Mouse (Mus musculus) adrenal gland, adult 8-10 months (tissue): ENCODE measurements around the gene 4930455H04Rik. TPM values are rescaled to one million over a fixed set of nuclear protein-coding genes. Genes with fewer than 3 reads are reported as not detected.
A peak's percentile ranks its signal among the peaks of the same experiment; 100 is the strongest.

Experiments
- DNase-seq: peaks from one replicate; pipeline ENCODE4 v3.0.0; 2022
- total RNA-seq, 4 experiments: library from RNA; stranded (reverse); gene quantifications; 2 replicates each; pipeline ENCODE4 v1.2.4; 2022

The 4930455H04Rik gene
- total RNA-seq, result not detected

DNA sequence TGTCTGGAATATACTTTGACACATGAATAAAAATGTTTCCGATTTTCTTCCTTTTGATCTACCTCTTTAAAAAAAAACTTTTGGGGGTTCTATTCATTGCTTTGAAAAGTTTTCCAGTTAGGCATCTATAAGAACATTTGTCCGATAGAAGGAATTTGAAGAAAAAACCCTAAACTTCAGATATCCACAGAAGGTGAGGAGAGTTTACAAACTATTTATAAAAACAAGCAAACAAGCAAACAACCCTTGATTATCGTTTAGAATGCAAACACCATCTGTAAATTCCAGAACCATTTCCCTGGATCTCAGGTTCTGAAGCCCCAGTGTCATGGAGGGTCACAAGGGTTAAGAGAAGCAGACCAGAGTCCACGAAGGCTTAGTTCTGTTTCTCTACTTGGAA lies at the start of gene 4930455H04Rik:
4930455H04Rik (plus strand) TSS at position 301 of the 400 bp plus-strand sequence.
- no peak for DNase-seq

DNA sequence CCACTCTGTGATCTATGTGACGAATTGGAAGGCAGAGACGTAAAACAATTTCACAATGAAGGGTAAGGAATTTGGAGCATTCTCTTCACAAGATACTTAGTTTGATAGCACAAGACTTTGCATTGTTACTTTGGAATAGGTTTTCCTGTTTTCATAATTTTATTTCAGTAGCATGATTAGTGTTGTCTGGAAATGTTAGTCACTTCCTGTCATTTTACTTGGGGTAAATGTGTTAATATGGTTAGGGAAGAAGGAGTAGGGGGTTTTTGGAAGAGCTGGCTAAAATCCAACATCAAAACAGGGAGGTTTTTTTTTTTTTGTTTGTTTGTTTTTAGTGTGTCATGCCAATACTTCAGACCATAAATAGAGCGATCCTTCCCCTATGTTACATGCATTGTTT lies 46.5 kb upstream of the 4930455H04Rik start:
- DNase-seq, result no peak

DNA sequence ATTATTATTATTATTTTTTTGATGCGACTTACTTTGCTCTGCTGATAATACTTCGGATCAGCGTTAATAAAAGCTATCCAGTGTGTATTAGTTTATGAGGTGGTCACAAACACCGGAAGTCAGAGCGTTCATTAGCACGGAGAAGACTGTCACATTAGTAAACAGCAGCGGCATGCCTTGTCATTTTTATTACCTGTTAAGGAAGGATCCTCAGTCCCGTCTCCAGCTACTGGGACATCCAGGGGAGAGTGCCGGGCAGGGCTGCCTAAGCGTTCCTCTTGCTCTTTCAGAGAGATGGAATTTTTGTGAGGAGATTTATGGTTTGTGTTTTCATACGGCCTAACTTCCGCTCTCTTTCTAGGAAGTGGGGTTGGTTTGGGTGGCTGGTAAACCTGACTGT lies 45.0 kb upstream of the 4930455H04Rik start:
- no peak for DNase-seq

DNA sequence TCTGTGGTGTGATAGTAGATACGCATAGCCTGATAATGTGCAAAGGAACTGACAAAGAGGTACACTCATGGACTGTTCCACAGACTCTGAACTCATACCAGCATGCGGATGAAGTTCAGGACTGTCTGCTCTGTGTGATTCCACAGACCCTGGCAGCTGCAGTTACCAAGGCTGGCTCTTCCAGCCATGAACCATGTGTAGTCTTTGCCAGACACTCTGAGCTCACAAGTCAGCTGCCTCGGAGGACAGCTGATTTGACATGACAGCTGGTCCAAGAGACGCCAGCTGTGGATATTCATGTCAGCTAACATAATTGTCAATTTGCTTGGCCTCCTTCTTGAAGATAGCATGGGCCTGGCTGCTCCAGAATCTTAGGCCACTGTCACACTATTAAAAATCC lies 39.1 kb upstream of the 4930455H04Rik start:
- no peak for DNase-seq

DNA sequence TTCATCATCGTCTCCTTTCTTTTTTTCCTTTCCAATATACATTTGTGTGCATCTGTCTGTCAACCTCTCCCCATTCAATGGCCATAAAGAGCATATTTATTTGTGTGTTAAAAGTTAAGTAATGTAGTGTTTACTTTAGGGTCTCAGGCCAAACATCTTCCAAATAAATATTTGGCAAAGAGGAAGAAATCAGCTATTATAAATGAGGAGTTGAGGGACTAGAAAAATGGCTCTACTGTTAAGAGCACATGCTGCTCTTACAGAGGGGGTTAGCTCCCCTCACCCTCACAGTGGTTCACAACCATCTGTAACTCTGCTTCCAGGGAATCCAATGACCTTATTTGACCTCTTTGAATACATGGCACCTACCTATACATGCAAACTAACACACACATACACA lies 34.9 kb upstream of the 4930455H04Rik start:
- no peak for DNase-seq

DNA sequence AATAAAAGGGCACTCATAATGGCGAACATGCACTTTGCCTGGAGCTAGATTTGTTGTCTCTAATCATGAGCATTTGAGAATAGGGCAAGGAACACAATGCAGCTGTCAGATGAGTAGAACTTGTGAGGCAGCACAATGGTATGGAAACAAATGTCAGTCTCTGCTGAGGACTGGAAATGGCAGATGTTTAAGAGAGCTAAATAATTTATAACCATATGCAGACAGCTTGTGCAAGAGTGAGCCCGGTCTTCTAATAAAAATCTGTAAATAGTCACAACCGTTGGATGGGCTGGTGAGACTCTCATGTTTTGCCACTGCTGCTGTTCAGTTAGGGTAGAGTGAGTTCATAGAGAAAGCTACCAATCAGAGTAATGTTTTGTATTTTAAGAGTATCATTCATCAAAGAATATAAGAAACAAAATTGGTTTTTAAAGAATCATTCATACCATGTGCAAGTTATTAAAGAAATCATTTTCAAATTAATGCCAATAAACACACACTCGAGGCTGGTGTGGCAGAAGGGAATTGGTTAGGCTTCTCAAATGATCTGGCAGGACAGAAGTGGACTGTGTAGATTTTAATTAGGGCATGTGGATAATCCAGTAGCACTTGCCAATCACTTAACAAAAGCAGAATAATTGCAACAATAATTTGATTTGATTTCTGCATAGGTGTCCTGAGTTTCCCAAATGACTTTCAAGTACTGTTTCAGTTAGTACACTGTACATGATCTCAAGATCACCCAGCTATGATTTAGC lies 31.0 kb upstream of the 4930455H04Rik start:
- DNase-seq, result no peak

DNA sequence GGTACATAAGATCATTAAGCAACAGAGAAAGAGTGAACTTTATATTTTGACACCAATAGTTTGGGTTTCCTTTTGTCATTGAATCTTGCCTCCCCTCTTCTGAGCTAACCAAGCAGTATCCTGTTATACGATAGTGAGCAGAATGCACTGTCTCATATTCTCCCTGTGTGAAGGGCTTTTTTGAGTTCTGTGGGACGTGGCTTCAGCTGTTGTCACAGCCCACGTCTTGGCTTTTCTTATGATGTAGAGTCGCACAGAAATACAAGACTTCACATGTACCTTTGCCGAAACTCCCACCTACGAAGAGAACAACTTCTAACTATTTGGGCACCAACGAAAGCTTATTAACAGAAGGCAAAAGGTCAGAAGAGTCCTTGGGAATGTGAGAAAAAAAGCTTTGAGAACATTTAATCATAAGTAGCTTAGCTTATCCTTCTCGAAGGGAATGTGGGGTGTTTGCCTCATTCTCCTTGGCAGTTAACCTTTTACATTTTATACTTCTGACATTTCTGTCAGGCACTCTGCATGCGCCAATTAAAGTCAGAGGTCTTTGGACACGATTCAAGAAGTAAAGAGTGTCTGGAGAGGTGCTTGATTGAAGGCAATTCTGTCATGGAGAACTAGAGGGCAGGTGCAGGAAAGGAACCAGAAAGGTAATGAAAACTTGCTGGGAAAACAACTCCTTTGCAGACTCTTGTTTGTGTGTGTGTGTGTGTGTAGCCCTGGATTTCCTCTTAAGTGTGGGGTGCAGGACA lies 27.1 kb upstream of the 4930455H04Rik start:
- DNase-seq, result no peak

DNA sequence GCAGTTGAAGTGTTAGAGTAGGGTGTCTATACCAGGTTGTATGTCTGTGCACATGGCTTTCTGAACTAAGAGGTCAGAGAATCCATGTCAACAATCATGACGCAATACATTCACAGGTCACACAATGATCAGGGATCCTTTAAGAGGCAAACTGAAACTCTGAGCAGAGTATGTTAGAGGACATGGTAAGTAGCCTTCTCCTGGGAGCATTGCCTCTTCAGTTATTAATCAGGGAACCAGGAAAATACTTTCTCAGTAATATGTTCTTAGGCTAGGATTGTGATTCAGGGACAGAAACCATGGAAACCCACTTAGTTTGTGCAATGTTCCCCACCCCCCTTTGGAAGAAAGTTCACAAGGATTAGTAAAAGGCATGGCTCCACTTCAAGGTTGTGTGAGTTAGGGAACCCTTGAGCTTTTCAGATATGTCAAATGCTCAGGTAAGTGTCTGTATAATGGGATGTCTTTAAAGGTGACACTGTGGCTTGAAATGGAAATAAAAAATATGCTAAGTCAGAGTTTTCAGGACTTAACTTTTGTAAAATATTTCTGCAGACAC lies 26.4 kb upstream of the 4930455H04Rik start:
- no peak for DNase-seq

DNA sequence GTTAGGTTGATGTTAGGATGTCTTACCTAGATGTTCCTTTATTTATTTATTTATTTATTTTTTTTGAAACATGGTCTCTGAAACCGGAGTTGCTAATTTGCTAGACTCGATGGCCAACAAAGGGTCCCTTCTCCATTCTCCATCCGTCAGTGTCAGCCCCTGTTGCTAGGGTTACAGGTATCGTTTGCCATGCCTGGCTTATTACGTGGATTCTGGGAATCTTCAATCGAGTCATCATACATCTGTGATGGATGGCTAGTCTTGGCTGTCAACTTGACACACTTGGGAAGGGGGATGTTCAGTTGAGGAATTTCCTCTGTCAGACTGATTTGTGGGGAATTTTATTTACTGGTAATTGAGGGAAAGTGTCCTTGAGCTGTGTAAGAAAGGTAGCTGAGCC lies 25.3 kb upstream of the 4930455H04Rik start:
- peak; percentile 45 for DNase-seq

DNA sequence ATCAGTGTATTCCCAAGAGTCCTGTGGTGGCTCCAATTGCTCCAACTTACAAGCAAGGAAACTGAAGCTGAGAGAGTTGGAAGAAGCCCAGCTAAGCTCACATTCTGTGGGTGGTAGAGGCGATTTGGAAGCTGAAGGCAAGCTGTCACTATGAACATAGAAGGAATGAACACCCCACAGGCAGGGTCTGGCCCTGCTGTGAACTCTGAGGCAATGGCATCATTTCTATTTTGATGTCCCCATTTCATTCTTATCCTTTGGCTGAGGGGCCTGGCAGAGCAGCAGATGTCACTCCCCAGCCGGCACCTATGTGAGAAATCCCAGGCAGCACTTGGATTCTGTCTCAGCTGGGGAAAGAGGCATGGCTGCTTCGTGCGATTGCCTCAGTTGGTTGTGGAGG lies 24.6 kb upstream of the 4930455H04Rik start:
- DNase-seq, result no peak

DNA sequence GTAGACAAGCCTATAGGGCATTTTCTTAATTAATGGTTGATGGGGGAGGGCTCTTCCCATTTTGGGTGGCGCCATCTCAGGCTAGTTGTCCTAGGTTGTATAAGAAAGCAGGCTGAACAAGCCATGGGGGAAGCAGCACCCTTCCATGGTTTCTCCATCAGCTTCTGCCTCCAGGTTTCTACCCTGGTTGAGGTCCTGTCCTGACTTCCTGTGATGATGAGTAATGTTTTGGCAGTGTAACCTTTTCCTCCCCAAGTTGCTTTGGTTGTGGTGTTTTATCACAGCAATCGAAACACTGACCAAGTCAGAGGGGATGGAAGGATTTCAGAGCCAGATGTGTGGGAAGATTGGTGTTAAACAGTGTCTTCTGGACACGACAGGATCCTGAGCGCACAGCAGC lies 21.6 kb upstream of the 4930455H04Rik start:
- DNase-seq, result no peak

DNA sequence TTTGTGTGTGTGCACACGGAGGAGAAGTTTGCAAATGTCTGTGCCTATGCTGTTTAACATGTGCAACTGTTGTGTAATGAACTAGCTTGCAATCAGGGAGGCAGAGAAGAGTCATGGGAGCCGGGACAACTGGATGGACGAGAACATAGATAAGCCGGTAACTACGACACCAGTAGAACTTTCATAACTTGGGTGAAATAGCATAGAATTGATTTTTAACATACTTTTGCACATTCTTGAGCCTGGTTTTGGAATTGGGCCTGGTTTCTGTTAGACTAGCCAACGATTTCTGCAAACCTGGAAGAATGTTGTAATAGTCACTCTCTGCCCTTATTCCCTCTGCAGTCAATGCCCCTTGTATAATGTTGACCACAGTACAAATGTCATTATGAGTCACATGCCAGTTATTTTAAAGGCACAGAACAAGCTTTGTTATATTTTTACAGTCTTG lies 17.4 kb upstream of the 4930455H04Rik start:
- no peak for DNase-seq

DNA sequence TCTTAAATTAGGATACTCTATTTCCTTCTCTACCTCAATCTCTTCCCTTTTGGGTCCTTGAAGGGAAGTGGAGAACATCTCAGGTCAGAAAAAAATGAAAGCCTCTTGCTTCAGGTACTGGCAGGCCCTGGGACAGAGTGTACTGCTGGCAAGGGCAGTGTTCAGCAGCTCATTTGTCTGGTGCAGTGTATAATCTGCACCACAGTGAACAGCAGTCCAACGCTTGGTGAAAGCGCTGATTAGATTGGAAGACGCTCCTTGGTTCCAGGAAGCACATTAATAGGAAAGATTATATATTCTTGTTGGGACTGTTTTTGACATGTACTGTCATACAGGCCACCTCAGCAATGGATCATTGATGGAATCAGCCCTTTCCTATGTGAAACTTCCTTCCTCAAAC lies 16.6 kb upstream of the 4930455H04Rik start:
- no peak for DNase-seq

DNA sequence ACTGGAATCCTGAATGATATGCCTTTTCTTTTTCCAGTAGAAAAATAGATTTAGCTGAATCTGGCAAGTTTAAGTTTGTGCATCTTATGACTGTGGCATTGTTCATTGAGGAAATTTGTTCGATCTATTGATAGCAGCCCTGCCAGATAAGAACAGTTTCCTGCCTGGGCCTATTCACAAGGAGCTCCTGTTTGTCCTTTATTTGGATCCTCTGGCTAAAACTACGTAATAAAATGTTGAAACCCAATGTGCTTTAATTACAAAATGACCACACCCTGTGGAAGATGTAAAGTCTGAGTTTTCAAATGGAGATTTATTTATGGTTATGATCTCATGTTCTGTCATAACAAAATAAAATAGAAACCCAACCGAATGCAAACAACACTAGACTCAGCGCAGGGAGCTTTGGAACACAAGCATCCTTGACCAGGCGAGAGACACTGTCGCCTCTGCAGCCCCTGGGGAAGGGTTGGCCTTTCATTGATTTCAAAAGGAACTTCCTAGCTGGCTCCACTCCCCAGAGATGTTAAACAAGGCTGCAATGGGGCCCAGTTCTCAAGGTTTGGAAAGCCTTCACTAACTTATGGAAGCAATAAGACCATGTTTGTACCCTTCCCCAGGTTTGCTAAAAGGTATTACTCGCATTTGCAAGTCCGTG lies 15.7 kb upstream of the 4930455H04Rik start:
- DNase-seq, result no peak

DNA sequence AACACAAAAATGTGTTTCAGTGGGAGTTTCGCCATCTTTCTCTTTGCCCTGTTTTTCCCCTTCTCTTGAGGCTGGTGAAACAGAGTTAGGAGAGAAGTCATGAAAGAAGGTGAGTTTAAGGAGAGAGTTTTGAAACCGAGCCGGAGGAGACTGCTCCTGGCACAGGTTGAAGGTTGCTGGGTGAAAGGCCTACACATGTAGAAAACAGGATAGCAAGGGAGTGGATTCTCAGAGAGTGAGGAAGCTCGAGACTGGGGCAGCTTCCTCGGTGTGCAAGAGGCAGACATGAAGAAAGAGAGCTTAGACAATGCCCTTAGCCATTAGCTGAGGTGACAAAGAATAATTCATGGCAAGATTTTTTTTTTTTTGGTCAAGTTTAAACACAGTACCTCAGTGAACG lies 14.7 kb upstream of the 4930455H04Rik start:
- DNase-seq, result no peak

DNA sequence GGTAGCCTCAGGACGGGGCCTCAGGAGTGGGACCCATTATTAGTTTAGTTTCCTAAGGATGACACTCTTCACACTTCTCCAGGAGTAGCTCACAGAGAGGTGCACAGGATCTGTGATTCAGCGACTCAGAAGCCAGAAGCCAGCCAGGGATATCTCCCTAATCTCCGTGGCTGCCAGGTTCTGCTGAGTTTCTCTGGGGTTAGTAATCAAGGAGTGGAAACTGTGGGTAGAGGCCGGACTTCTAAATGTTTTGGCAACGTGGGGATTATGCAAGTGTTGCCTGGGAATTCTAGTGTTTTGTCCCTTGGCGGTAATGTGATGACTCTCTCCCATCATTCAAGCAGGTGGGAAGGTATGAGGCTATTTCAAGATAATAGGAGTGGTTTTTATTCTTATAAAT lies 13.0 kb upstream of the 4930455H04Rik start:
- no peak for DNase-seq

DNA sequence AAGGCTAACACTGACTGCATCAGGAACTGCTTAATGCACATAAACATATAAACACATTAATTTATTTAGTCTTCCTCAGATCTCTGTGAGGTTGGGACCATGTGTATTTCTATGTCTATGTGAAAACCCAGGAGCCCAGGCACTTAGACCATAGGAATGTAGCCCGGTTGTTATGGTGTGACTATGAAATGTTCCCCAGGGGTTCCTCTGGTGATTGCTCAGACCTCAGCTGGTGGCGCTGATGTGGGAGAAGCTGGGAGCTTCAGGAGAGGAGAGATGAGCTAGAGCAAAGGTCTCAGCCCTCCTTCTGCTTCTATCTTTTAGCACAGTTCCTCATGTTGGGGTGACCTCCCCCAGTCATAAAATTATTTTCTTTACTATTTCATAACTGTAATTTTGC lies 7.7 kb upstream of the 4930455H04Rik start:
- DNase-seq, result no peak

DNA sequence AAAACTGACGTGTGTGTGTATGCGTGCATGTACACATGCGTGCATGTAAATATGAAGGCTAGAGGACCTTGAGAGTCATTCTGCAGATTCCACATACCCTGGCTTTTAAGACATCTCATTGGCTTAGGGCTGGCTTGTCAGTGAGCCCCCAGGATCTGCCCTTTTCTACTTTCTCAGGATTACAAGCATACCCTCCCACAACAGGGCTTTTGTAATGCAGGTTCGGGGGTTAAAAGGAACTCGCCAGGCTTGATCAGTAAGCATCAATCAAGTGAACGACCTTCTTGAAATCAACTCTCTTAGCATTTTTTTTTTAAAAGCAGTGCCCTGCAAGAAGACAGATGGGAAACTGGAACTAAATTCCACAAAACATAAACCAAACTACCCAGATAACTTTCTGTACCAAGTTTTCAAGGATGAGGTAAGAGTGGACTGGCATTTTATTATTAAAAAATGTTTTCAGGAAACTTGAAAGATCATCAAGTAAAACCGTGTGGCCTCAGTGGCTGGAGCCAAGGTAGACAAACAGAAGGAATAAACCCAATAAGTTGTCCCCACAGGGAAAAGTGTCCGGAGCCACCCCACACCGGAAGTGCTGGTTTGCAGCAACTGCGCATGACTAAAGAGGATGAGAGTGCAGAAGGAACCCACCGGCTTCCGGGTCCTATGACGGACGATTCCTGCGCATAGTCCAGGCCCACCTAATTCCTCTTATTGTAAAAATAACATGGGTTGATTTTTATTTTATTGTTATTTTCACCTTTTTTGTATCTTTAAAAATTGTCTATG lies 6.5 kb upstream of the 4930455H04Rik start:
- DNase-seq, result no peak

DNA sequence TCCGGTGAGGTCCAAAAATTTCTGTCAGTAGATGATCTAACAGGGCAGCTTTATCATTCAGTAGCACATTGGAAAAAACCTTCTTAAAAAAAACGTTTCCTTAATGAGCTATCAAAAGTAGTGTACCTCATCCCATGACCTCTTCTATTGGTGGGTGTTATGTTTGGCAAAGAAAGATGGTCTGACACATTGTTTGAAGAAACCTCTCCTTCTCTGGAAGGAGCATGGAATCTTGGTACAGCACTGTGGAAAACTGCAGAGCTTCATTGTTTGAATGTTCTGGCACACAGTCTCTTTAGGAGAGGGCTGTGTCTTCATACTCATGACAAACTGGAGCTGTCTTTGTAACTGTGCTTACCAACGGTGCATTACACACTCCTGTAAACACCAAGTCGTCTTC lies 4.9 kb upstream of the 4930455H04Rik start:
- DNase-seq, result no peak

DNA sequence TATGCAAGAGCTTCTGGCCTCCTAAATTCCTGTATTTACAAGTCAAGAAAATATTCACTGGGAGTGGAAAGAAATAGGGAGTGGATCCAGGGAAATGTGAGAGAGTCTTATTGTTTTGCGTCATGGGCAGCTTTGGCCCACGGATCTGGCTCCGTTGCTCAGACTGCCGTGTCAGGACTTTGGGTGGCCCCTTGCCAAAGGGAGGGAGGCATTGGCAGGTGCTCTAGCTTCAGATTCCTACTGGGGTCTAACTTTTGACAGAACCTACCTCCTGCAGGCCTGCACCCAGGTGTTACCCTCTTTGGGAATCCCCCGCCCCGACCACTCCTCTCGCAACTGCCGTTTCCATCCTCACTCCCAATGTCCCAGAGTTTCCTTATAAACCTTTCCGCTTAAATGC lies 3.6 kb upstream of the 4930455H04Rik start:
- no peak for DNase-seq

DNA sequence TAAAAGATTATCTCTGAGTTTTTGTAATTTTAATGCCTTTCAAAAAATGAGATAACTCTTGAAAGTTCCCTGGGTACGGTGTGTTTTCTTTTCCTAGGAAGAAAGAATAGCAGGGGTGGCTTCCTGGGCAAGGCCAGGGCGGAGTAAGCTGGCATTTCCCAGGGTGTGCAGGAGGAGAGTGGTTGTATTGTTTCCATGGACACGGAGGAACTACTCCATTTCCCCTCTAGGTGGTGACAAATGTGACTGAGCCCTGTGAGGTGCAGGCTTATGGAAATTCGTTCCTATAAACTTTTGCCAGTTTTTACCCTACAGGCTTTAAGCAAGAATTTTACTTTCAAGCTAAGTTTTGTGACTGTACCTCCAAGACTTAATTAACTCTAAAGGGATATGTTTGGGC lies 1.8 kb upstream of the 4930455H04Rik start:
- DNase-seq, result peak; percentile 70

DNA sequence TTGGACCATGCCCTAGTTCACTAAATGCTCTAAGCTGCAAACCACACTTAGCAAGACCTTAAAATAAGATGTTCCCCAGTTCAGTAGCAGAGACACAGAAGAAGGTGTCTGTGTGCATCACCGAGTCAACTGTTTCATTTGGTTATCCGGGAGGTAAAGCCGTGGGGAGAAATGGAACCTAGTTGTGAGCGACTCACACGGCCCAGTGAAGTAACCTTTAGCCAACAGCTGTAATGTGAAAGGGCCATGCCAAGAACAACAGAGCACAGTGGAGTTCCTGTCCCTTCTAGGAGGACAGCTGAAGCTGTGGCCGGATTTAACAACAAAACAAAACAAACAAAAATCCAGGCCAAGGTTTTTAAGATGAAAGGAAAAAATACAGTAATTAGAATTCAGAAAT lies 1.3 kb upstream of the 4930455H04Rik start:
- peak; percentile 55 for DNase-seq
